Mouse (Mus musculus): ENCODE measurements around the gene Taar7a.

GRCm38 (mm10) chr10:23951714-23952113, 41.6 kb downstream of the Taar7a start:
- TF ChIP-seq SRF (IDR thresholded peaks at IDR 0.05; ENCODE audit: control insufficient read depth, insufficient read length, low read depth) (no peak), MYOG (IDR thresholded peaks at IDR 0.05; ENCODE audit: control insufficient read depth in 1 of 3, insufficient read depth in 1 of 3, insufficient read length in 2 of 3, low read depth in 2 of 3) (no peak), MYOD1 (IDR thresholded peaks at IDR 0.05; ENCODE audit: control insufficient read depth in 1 of 3, insufficient read length in 2 of 3, low read depth in 2 of 3) (no peak), POLR2A (IDR thresholded peaks at IDR 0.05; ENCODE audit: insufficient read length, low read depth) (no peak), MAX (IDR thresholded peaks at IDR 0.05; ENCODE audit: low read depth) (no peak), USF1 (IDR thresholded peaks at IDR 0.05; ENCODE audit: low read depth) (no peak), POLR2AphosphoS2 (IDR thresholded peaks at IDR 0.05; ENCODE audit: insufficient read length, low read depth) (no peak), CEBPB (IDR thresholded peaks at IDR 0.05; ENCODE audit: insufficient read depth, poor library complexity, severe bottlenecking) (no peak), TCF12 (IDR thresholded peaks at IDR 0.05; ENCODE audit: insufficient read depth, poor library complexity, severe bottlenecking) (no peak), TCF3 (IDR thresholded peaks at IDR 0.05; ENCODE audit: insufficient read length, low read depth) (no peak), E2F4 (IDR thresholded peaks at IDR 0.05; ENCODE audit: insufficient read depth) (no peak), REST (IDR thresholded peaks at IDR 0.05; ENCODE audit: insufficient read depth, insufficient read length) (no peak)

All from myocyte (in vitro differentiated cells).